Mouse (Mus musculus) thymus, adult 2 months (tissue): ENCODE data around the gene Smarca4.

Source experiments
- CTCF ChIP-seq: fragments of 200-500 bp; IDR thresholded peaks from 2 replicates; pipeline ENCODE4 v1.5.1; 2012; ENCODE audit warnings: mild to moderate bottlenecking, control low read depth, low read length, moderate library complexity, borderline replicate concordance; ENCODE audit not compliant: control insufficient read depth, poor library complexity, insufficient read depth; ENCODE audit errors: extremely low read depth
- POLR2A ChIP-seq: fragments of 200-500 bp; IDR thresholded peaks from 2 replicates; pipeline ENCODE4 v1.6.1; 2012; ENCODE audit warnings: mild to moderate bottlenecking, low read length, control low read depth, moderate library complexity; ENCODE audit not compliant: control insufficient read depth, poor library complexity, insufficient read depth; ENCODE audit errors: extremely low read depth

- TF ChIP-seq CTCF, result no peak
- no peak for TF ChIP-seq POLR2A
Measured at GRCm38 (mm10) chr9:21647721-21648120, 31.8 kb downstream of the Smarca4 start.
